Mouse (Mus musculus) limb, embryonic 13.5 days (tissue): ENCODE measurements around the gene Cd3d. TPM values are rescaled to one million over a fixed set of nuclear protein-coding genes. Genes with fewer than 3 reads are reported as not detected.

ENCODE experiments used
- ATAC-seq: fragments of 200-750 bp; cut with Nextera tagmentation; 2 replicates; pipeline ENCODE4 v1.8.0; 2017; ENCODE audit warnings: low read depth, moderate number of reproducible peaks, moderate TSS enrichment; ENCODE audit not compliant: low FRiP score
- H3K27ac ChIP-seq: fragments of 300-500 bp; sonication (generic); 2 replicates; pipeline ENCODE4 v1.5.1; 2015; ENCODE audit warnings: inconsistent platforms, mild to moderate bottlenecking, moderate library complexity
- H3K27me3 ChIP-seq: fragments of 300-500 bp; sonication (generic); 2 replicates; pipeline ENCODE4 v1.6.1; 2015; ENCODE audit warnings: mild to moderate bottlenecking, inconsistent platforms
- H3K36me3 ChIP-seq: fragments of 300-500 bp; sonication (generic); 2 replicates; pipeline ENCODE4 v1.6.1; 2015; ENCODE audit warnings: inconsistent platforms, mild to moderate bottlenecking, moderate library complexity
- H3K4me1 ChIP-seq: fragments of 300-500 bp; sonication (generic); 2 replicates; pipeline ENCODE4 v1.6.1; 2015; ENCODE audit warnings: inconsistent platforms
- H3K4me2 ChIP-seq: fragments of 300-500 bp; sonication (generic); replicated peaks from 2 replicates; pipeline ENCODE4 v1.6.1; 2015; ENCODE audit warnings: inconsistent platforms, mild to moderate bottlenecking, moderate library complexity
- H3K4me3 ChIP-seq: fragments of 300-500 bp; sonication (generic); 2 replicates; pipeline ENCODE4 v1.5.1; 2015; ENCODE audit warnings: moderate library complexity, mild to moderate bottlenecking, inconsistent platforms
- H3K9ac ChIP-seq: fragments of 300-500 bp; sonication (generic); 2 replicates; pipeline ENCODE4 v1.6.1; 2015; ENCODE audit warnings: mild to moderate bottlenecking, inconsistent platforms
- H3K9me3 ChIP-seq: fragments of 300-500 bp; sonication (generic); 2 replicates; pipeline ENCODE4 v1.6.1; 2016; ENCODE audit warnings: inconsistent platforms
- WGBS: fragments of 180-500 bp; shearing (Covaris S2); methylation state at CpG from one replicate; pipeline ENCODE4 v1.1.7; 2015; 5-methylcytosine and 5-hydroxymethylcytosine counted together
- polyA plus RNA-seq: library from polyadenylated mRNA; unstranded; fragments of >200 nt; fragmentation: Nextera tagmentation; extraction: Ambion mirVana; gene quantifications from 2 replicates; pipeline ENCODE4 v1.2.1, GENCODE M21; 2015

Gene Cd3d
- polyA plus RNA-seq, 1 experiment from 2014 or later = not detected

GRCm38 (mm10) chr9:44996590-44996989 lies 15.0 kb downstream of the Cd3d start:
- Histone ChIP-seq H3K4me2 (no peak overlapping the region), H3K27ac (no peak overlapping the region), H3K9ac (no peak overlapping the region), H3K4me3 (no peak overlapping the region), H3K36me3 (no peaks in the 10 kb centered on the region), H3K4me1 (peaks cover 4% of the 10 kb centered on the region; the same call in 1 of the 2 replicates), H3K9me3 (no peaks in the 10 kb centered on the region), H3K27me3 (0 out of 2 replicates have a peak, but pooled peaks cover 3% of the 10 kb centered on the region)
- 95% methylated on average over 7 of the region's 7 CpGs for WGBS
- no peak for ATAC-seq

GRCm38 (mm10) chr9:44998138-44998537 lies 16.6 kb downstream of the Cd3d start:
- Histone ChIP-seq H3K27me3 (0 out of 2 replicates have a peak, but pooled peaks cover 3% of the 10 kb centered on the region), H3K9me3 (no peaks in the 10 kb centered on the region), H3K9ac (peak overlapping the region; percentile 26; the same call in 1 of the 2 replicates), H3K4me2 (no peak overlapping the region), H3K36me3 (no peaks in the 10 kb centered on the region), H3K4me1 (peaks cover 4% of the 10 kb centered on the region; the same call in 1 of the 2 replicates), H3K27ac (no peak overlapping the region), H3K4me3 (no peak overlapping the region)
- no peak for ATAC-seq
- 66% methylated on average over 11 of the region's 11 CpGs for WGBS

- Histone ChIP-seq H3K4me2 (no peak overlapping the region), H3K4me3 (no peak overlapping the region), H3K9ac (no peak overlapping the region), H3K4me1 (peaks cover 4% of the 10 kb centered on the region; the same call in 1 of the 2 replicates), H3K27ac (no peak overlapping the region), H3K9me3 (no peaks in the 10 kb centered on the region), H3K36me3 (no peaks in the 10 kb centered on the region), H3K27me3 (0 out of 2 replicates have a peak, but pooled peaks cover 3% of the 10 kb centered on the region)
- 61% methylated on average over 6 of the region's 6 CpGs for WGBS
- ATAC-seq = no peak
Measured at GRCm38 (mm10) chr9:44999171-44999570, 17.6 kb downstream of the Cd3d start.

- Histone ChIP-seq H3K36me3 (no peaks in the 10 kb centered on the region), H3K4me1 (peaks cover 4% of the 10 kb centered on the region; the same call in 1 of the 2 replicates), H3K4me3 (no peak overlapping the region), H3K27me3 (0 out of 2 replicates have a peak, but pooled peaks cover 3% of the 10 kb centered on the region), H3K9ac (no peak overlapping the region), H3K27ac (no peak overlapping the region), H3K9me3 (no peaks in the 10 kb centered on the region), H3K4me2 (no peak overlapping the region)
- peak; percentile 48; the same call in 1 of the 2 replicates for ATAC-seq
- 69% methylated on average over 5 of the region's 5 CpGs for WGBS
Measured at GRCm38 (mm10) chr9:44999776-45000175, 18.2 kb downstream of the Cd3d start.

- Histone ChIP-seq H3K4me1 (peaks cover 4% of the 10 kb centered on the region; the same call in 1 of the 2 replicates), H3K9me3 (no peaks in the 10 kb centered on the region), H3K9ac (no peak overlapping the region), H3K27me3 (0 out of 2 replicates have a peak, but pooled peaks cover 3% of the 10 kb centered on the region), H3K4me2 (no peak overlapping the region), H3K36me3 (no peaks in the 10 kb centered on the region), H3K4me3 (no peak overlapping the region), H3K27ac (no peak overlapping the region)
- peak; percentile 90 for ATAC-seq
- 64% methylated on average over 3 of the region's 3 CpGs for WGBS
Measured at GRCm38 (mm10) chr9:45000249-45000648, 18.7 kb downstream of the Cd3d start.

GRCm38 (mm10) chr9:45007404-45007803 lies 25.8 kb downstream of the Cd3d start:
- H3K4me3 ChIP-seq = no peak overlapping the region
- no peaks in the 10 kb centered on the region for H3K36me3 ChIP-seq
- no peaks in the 10 kb centered on the region for H3K27me3 ChIP-seq
- no peak overlapping the region for H3K9ac ChIP-seq
- no peak overlapping the region for H3K4me2 ChIP-seq
- H3K9me3 ChIP-seq = no peaks in the 10 kb centered on the region
- H3K27ac ChIP-seq = no peak overlapping the region
- ATAC-seq = no peak
- H3K4me1 ChIP-seq = no peaks in the 10 kb centered on the region
- 74% methylated on average over 12 of the region's 12 CpGs for WGBS

GRCm38 (mm10) chr9:45008342-45008741 lies 26.8 kb downstream of the Cd3d start:
- Histone ChIP-seq H3K27ac (no peak overlapping the region), H3K27me3 (no peaks in the 10 kb centered on the region), H3K4me2 (no peak overlapping the region), H3K36me3 (no peaks in the 10 kb centered on the region), H3K9me3 (no peaks in the 10 kb centered on the region), H3K4me1 (no peaks in the 10 kb centered on the region), H3K9ac (no peak overlapping the region), H3K4me3 (no peak overlapping the region)
- no peak for ATAC-seq
- 84% methylated on average over 4 of the region's 4 CpGs for WGBS

GRCm38 (mm10) chr9:45009180-45010078 lies 27.8 kb downstream of the Cd3d start, which contains the start of gene Cd3e:
Gene Cd3e, minus strand, starts transcription at chr9:45009627.
- no peak for ATAC-seq
- no peaks in the 10 kb centered on the region for H3K4me1 ChIP-seq
- H3K36me3 ChIP-seq = no peaks in the 10 kb centered on the region
- no peak within 1 kb of the TSS for H3K4me3 ChIP-seq
- 85% methylated on average over 19 of the region's 19 CpGs for whole genome bisulfite sequencing
- no peaks in the 10 kb centered on the region for H3K9me3 ChIP-seq
- no peak within 1 kb of the TSS for H3K9ac ChIP-seq
- no peak within 1 kb of the TSS for H3K27ac ChIP-seq
- no peaks in the 10 kb centered on the region for H3K27me3 ChIP-seq
- H3K4me2 ChIP-seq = no peak within 1 kb of the TSS

GRCm38 (mm10) chr9:45010461-45010860 lies 28.9 kb downstream of the Cd3d start:
- Histone ChIP-seq H3K4me2 (no peak overlapping the region), H3K9me3 (no peaks in the 10 kb centered on the region), H3K9ac (no peak overlapping the region), H3K36me3 (no peaks in the 10 kb centered on the region), H3K27me3 (no peaks in the 10 kb centered on the region), H3K4me3 (no peak overlapping the region), H3K27ac (no peak overlapping the region), H3K4me1 (no peaks in the 10 kb centered on the region)
- ATAC-seq = no peak
- WGBS = 74% methylated on average over 4 of the region's 4 CpGs

- WGBS = 45% methylated on average over 6 of the region's 6 CpGs
- no peaks in the 10 kb centered on the region for H3K36me3 ChIP-seq
- ATAC-seq = no peak
- no peaks in the 10 kb centered on the region for H3K4me1 ChIP-seq
- no peak overlapping the region for H3K9ac ChIP-seq
- no peak overlapping the region for H3K4me2 ChIP-seq
- no peaks in the 10 kb centered on the region for H3K27me3 ChIP-seq
- H3K4me3 ChIP-seq = no peak overlapping the region
- H3K27ac ChIP-seq = no peak overlapping the region
- no peaks in the 10 kb centered on the region for H3K9me3 ChIP-seq
Measured at GRCm38 (mm10) chr9:45011291-45011690, 29.7 kb downstream of the Cd3d start.

- Histone ChIP-seq H3K36me3 (no peaks in the 10 kb centered on the region), H3K4me3 (no peak overlapping the region), H3K27me3 (no peaks in the 10 kb centered on the region), H3K9me3 (no peaks in the 10 kb centered on the region), H3K27ac (no peak overlapping the region), H3K4me2 (no peak overlapping the region), H3K9ac (no peak overlapping the region), H3K4me1 (no peaks in the 10 kb centered on the region)
- ATAC-seq = no peak
- 46% methylated on average over 2 of the region's 2 CpGs for whole genome bisulfite sequencing
Measured at GRCm38 (mm10) chr9:45014879-45015278, 33.3 kb downstream of the Cd3d start.

- no peaks in the 10 kb centered on the region for H3K9me3 ChIP-seq
- no peaks in the 10 kb centered on the region for H3K36me3 ChIP-seq
- no peak for ATAC-seq
- 65% methylated on average over 3 of the region's 3 CpGs for WGBS
- H3K4me2 ChIP-seq = no peak overlapping the region
- H3K4me3 ChIP-seq = no peak overlapping the region
- no peak overlapping the region for H3K9ac ChIP-seq
- H3K27ac ChIP-seq = no peak overlapping the region
- H3K4me1 ChIP-seq = no peaks in the 10 kb centered on the region
- H3K27me3 ChIP-seq = no peaks in the 10 kb centered on the region
Measured at GRCm38 (mm10) chr9:45015841-45016240, 34.3 kb downstream of the Cd3d start.
